Mouse (Mus musculus) olfactory bulb, adult 2 months (tissue): Measurements from ENCODE around the gene Clk3.

ENCODE experiments used
- CTCF ChIP-seq: fragments of 200-500 bp; IDR thresholded peaks from 2 replicates; pipeline ENCODE4 v1.5.1; 2012; ENCODE audit warnings: low read depth, mild to moderate bottlenecking, low read length, moderate library complexity; ENCODE audit not compliant: insufficient read depth
- POLR2A ChIP-seq: fragments of 200-500 bp; IDR thresholded peaks from 2 replicates; pipeline ENCODE4 v1.6.1; 2012; ENCODE audit warnings: mild to moderate bottlenecking, low read depth, low read length, moderate library complexity; ENCODE audit not compliant: insufficient read depth

DNA sequence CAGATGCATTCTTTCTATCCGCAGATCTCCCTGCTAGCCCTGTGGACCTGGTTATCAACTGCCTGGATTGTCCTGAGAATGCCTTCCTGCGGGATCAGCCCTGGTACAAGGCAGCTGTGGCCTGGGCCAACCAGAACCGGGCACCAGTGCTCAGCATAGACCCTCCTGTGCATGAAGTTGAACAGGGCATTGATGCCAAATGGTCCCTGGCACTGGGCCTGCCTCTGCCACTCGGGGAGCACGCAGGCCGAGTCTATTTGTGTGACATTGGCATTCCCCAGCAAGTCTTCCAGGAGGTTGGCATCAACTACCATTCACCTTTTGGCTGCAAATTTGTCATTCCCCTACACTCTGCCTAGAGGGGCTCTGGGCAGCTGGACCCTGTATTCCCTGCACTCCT lies 17.5 kb downstream of the Clk3 start:
- TF ChIP-seq POLR2A (no peak), CTCF (no peak)
